17 mouse cellular contexts compared by ENCODE assay signal in genomic region chr11:22573166-22573565, GRCm38 (mm10).
DNase-seq lines count a peak whose midpoint lies in the region; ATAC-seq and TF ChIP-seq lines count a peak whose summit lies in the region.
"Had no signal": no experiment of that assay in that cellular context is flagged by ENCODE, and none has a peak within 500 bp of the region (broad histone marks: within the 10 kb centered on the region; RNA-seq: fewer than 3 reads in every experiment).

No protein-coding gene starts in this region.

- no peak for ATAC-seq in midbrain, embryonic 11.5 days (ENCODE audit: low FRiP score)
- ATAC-seq in midbrain, postnatal 0 days (ENCODE audit: low FRiP score) = no peak
- ATAC-seq in forebrain, embryonic 13.5 days = no peak
- ATAC-seq: forebrain, embryonic 14.5 days; intestine, embryonic 16.5 days had no signal

- peak; percentile 81 for DNase-seq in midbrain, embryonic 11.5 days (ENCODE audit: low spot score, missing footprints)
- no peak for DNase-seq in midbrain, postnatal 0 days (ENCODE audit: low spot score)
- peak; percentile 80 for DNase-seq in ES-CJ7 (ENCODE audit: low read depth, low spot score)
- peak; percentile 85 for DNase-seq in ZHBTc4 (ENCODE audit: low read depth, low spot score)
- no peak for DNase-seq in right cerebral cortex, adult 18-20 months
- DNase-seq: adrenal gland, postnatal 25 days; cerebellum, adult 2 months; gastrocnemius, adult 2 months; gastrocnemius, postnatal 25 days; heart, postnatal 10 days; heart, postnatal 4 days had no signal

- H3K4me3 ChIP-seq in midbrain, embryonic 11.5 days (ENCODE audit: low read depth, low read length) = no peak overlapping the region
- H3K4me3 ChIP-seq in midbrain, postnatal 0 days (ENCODE audit: low read depth, low read length) = no peak overlapping the region
- H3K4me3 ChIP-seq in forebrain, embryonic 13.5 days = no peak overlapping the region
- H3K4me3 ChIP-seq: embryonic facial prominence, embryonic 10.5 days; gastrocnemius, adult 2 months; heart, embryonic 10.5 days; hindbrain, embryonic 13.5 days had no signal

- no peaks in the 10 kb centered on the region for H3K36me3 ChIP-seq in midbrain, embryonic 11.5 days (ENCODE audit: control insufficient read depth, insufficient read depth, low read length)
- no peaks in the 10 kb centered on the region for H3K36me3 ChIP-seq in midbrain, postnatal 0 days (ENCODE audit: insufficient read depth, low read length)
- no peaks in the 10 kb centered on the region for H3K36me3 ChIP-seq in forebrain, embryonic 13.5 days (ENCODE audit: poor library complexity, severe bottlenecking)
- H3K36me3 ChIP-seq: embryonic facial prominence, embryonic 10.5 days; heart, embryonic 10.5 days; hindbrain, embryonic 13.5 days had no signal

- no peaks in the 10 kb centered on the region for H3K27me3 ChIP-seq in midbrain, embryonic 11.5 days (ENCODE audit: control insufficient read depth, insufficient read depth, low read length)
- no peaks in the 10 kb centered on the region for H3K27me3 ChIP-seq in midbrain, postnatal 0 days (ENCODE audit: insufficient read depth, low read length)
- no peaks in the 10 kb centered on the region for H3K27me3 ChIP-seq in forebrain, embryonic 13.5 days
- H3K27me3 ChIP-seq: hindbrain, embryonic 13.5 days had no signal

- H3K4me2 ChIP-seq in midbrain, embryonic 11.5 days = no peak overlapping the region
- H3K4me2 ChIP-seq in midbrain, postnatal 0 days (ENCODE audit: low read depth, low read length, poor library complexity, severe bottlenecking) = no peak overlapping the region
- no peak overlapping the region for H3K4me2 ChIP-seq in forebrain, embryonic 13.5 days
- H3K4me2 ChIP-seq: hindbrain, embryonic 13.5 days had no signal

- no peak overlapping the region for H3K27ac ChIP-seq in midbrain, embryonic 11.5 days (ENCODE audit: low read depth, low read length)
- no peak overlapping the region for H3K27ac ChIP-seq in midbrain, postnatal 0 days (ENCODE audit: low read depth, low read length)
- H3K27ac ChIP-seq in forebrain, embryonic 13.5 days = no peak overlapping the region
- H3K27ac ChIP-seq: embryonic facial prominence, embryonic 10.5 days; gastrocnemius, adult 2 months; heart, embryonic 10.5 days; hindbrain, embryonic 13.5 days had no signal

- no peak overlapping the region for H3K9ac ChIP-seq in midbrain, embryonic 11.5 days (ENCODE audit: low read length)
- H3K9ac ChIP-seq in midbrain, postnatal 0 days (replicated peaks; ENCODE audit: low read length, poor library complexity, severe bottlenecking) = no peak overlapping the region
- no peak overlapping the region for H3K9ac ChIP-seq in forebrain, embryonic 13.5 days
- H3K9ac ChIP-seq: hindbrain, embryonic 13.5 days had no signal

- 72% methylated on average over 2 of the region's 2 CpGs for WGBS in midbrain, embryonic 11.5 days
- 75% methylated on average over 2 of the region's 2 CpGs for WGBS in midbrain, postnatal 0 days
- WGBS in forebrain, embryonic 13.5 days = 70% methylated on average over 2 of the region's 2 CpGs

- H3K9me3 ChIP-seq in midbrain, embryonic 11.5 days (ENCODE audit: control insufficient read depth, low read length) = no peaks in the 10 kb centered on the region
- H3K9me3 ChIP-seq in midbrain, postnatal 0 days (ENCODE audit: low read length) = no peaks in the 10 kb centered on the region
- H3K9me3 ChIP-seq in forebrain, embryonic 13.5 days (replicated peaks) = 0 out of 2 replicates have a peak, but pooled peaks cover 3% of the 10 kb centered on the region
- H3K9me3 ChIP-seq: embryonic facial prominence, embryonic 10.5 days had no signal

- no peaks in the 10 kb centered on the region for H3K4me1 ChIP-seq in midbrain, embryonic 11.5 days (ENCODE audit: control insufficient read depth, insufficient read depth, low read length)
- no peaks in the 10 kb centered on the region for H3K4me1 ChIP-seq in midbrain, postnatal 0 days (ENCODE audit: insufficient read depth, low read length)
- no peaks in the 10 kb centered on the region for H3K4me1 ChIP-seq in forebrain, embryonic 13.5 days
- H3K4me1 ChIP-seq: embryonic facial prominence, embryonic 10.5 days; hindbrain, embryonic 13.5 days had no signal

- no peak for TF ChIP-seq CTCF in midbrain, postnatal 0 days (IDR thresholded peaks at IDR 0.05)

Comparison
In these comparisons a context has a peak if more than half of its experiments do, and no peak if none do; other contexts are left out.
1. DNase-seq: peak in midbrain, embryonic 11.5 days (single experiment), ES-CJ7 (single experiment) and ZHBTc4 (single experiment); none in midbrain, postnatal 0 days (single experiment) and right cerebral cortex, adult 18-20 months (single experiment).